Mouse (Mus musculus) ES-E14 (cell line): Measurements from ENCODE around the gene Ppp2r5c. TPM values are rescaled to one million over a fixed set of nuclear protein-coding genes. Genes with fewer than 3 reads are reported as not detected.

ENCODE experiments used
- DNase-seq: peaks from one replicate; pipeline ENCODE4 v3.0.0-alpha.2; 2013; ENCODE audit warnings: low read depth, low spot score
- H3K27ac ChIP-seq: 2 replicates; pipeline ENCODE4 v1.5.1; 2012; ENCODE audit warnings: low read depth, mild to moderate bottlenecking, low read length, moderate library complexity, mixed read lengths; ENCODE audit not compliant: poor library complexity, insufficient read depth, severe bottlenecking
- H3K36me3 ChIP-seq: 2 replicates; pipeline ENCODE4 v1.6.1; 2012; ENCODE audit warnings: mild to moderate bottlenecking, low read length, moderate library complexity, mixed read lengths; ENCODE audit not compliant: control insufficient read depth, poor library complexity, insufficient read depth, severe bottlenecking
- H3K4me1 ChIP-seq, 2 experiments: fragments of 150-350 bp in 1 of 2; sonication (generic) in 1 of 2; 2 replicates each; pipeline ENCODE4 v1.6.1; 2012; ENCODE audit warnings: low read length in 2 of 2, mild to moderate bottlenecking in 1 of 2, mixed read lengths in 1 of 2; ENCODE audit not compliant: control insufficient read depth in 2 of 2, insufficient read depth in 2 of 2, poor library complexity in 1 of 2
- H3K4me3 ChIP-seq, 2 experiments: fragments of 150-350 bp in 1 of 2; sonication (generic) in 1 of 2; 2 replicates each; pipeline ENCODE4 v1.5.1; 2012; ENCODE audit warnings: low read length in 2 of 2, low read depth in 1 of 2, mild to moderate bottlenecking in 1 of 2, mixed read lengths in 1 of 2; ENCODE audit not compliant: insufficient read depth in 1 of 2, poor library complexity in 1 of 2, severe bottlenecking in 1 of 2
- H3K9ac ChIP-seq: 2 replicates; pipeline ENCODE4 v1.6.1; 2012; ENCODE audit warnings: low read depth, mild to moderate bottlenecking, low read length, mixed read lengths; ENCODE audit not compliant: poor library complexity, insufficient read depth, severe bottlenecking
- H3K9me3 ChIP-seq: fragments of 150-350 bp; sonication (generic); 2 replicates; pipeline ENCODE4 v1.6.1; 2012; ENCODE audit warnings: low read depth, mild to moderate bottlenecking, low read length; ENCODE audit not compliant: control insufficient read depth, insufficient read depth
- CHD2 ChIP-seq: IDR thresholded peaks from 2 replicates; pipeline ENCODE4 v1.6.1; 2014; ENCODE audit warnings: mild to moderate bottlenecking, low read depth, low read length, inconsistent platforms
- HCFC1 ChIP-seq: IDR thresholded peaks from 2 replicates; pipeline ENCODE4 v1.6.1; 2012; ENCODE audit warnings: low read length, inconsistent platforms, borderline replicate concordance; ENCODE audit not compliant: insufficient read depth
- MAFK ChIP-seq: IDR thresholded peaks from 2 replicates; pipeline ENCODE4 v1.6.1; 2014; ENCODE audit warnings: mild to moderate bottlenecking, low read depth, low read length, inconsistent platforms; ENCODE audit not compliant: insufficient read depth
- ZC3H11A ChIP-seq: IDR thresholded peaks from 2 replicates; pipeline ENCODE4 v1.6.1; 2012; ENCODE audit warnings: low read depth, mild to moderate bottlenecking, inconsistent platforms, low read length, borderline replicate concordance
- ZNF384 ChIP-seq: IDR thresholded peaks from 2 replicates; pipeline ENCODE4 v1.6.1; 2012; ENCODE audit warnings: low read depth, low read length, inconsistent platforms
- in situ Hi-C, 2 experiments: fragments of 600-800 bp; cut with MboI; formaldehyde crosslinking; loops; one replicate each; pipeline ENCODE4 v1.15.1; 2025; ENCODE audit warnings: low sequenced_read_pairs in 2 of 2, inconsistent platforms in 1 of 2; ENCODE audit not compliant: unreplicated experiment in 2 of 2
- total RNA-seq: library from RNA; depleted of rRNA; stranded (reverse); fragments of 300-350 nt; gene quantifications from 2 replicates; pipeline ENCODE4 v1.2.3, GENCODE M21; 2012

The Ppp2r5c gene
- total RNA-seq, 1 experiment, result 62.1 TPM

DNA sequence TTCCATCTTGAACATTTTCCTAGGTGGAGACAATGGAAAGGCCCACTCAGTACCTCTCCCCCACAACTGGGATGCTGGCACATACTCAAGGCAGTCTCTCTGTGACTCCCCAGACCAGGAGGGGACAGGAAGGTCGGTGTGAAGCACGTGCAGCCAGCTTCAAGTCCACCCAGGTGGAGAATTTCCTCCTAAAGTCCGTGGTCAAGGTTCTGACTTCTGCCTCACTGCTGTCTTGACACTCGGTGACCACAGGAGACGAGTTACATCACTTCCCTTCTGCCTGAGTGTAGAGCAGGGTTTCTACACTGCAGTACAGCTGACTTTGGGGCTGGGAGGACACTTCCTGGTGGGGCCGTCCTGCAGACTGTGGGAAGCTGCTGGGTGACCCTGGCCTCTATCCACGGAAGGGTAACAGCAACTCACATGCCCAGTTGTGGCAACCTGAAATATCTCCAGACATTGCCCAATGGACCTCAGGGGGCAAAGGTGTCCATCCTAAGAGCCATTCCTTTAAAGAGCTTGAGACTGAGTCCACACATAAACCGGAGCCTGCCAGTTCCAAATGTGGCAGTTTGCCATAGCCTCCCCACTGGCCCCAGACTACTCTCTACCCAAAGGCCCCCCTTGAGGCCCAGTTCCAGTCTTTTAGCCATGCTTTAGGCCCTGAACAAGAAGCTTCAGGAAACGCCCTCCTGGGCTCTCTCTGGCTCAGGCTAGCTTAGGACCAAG, 10.1 kb upstream of the Ppp2r5c start:
- TF ChIP-seq ZC3H11A (no peak), ZNF384 (no peak), HCFC1 (no peak), CHD2 (no peak), MAFK (no peak)
- in situ Hi-C loops, result loop anchor here in 1 of 2 experiments (25.0 kb wide), 1 partner anchor 400 kb away; the partner anchor contains the start of gene Mok
- no peaks in the 10 kb centered on the region for H3K36me3 ChIP-seq

DNA sequence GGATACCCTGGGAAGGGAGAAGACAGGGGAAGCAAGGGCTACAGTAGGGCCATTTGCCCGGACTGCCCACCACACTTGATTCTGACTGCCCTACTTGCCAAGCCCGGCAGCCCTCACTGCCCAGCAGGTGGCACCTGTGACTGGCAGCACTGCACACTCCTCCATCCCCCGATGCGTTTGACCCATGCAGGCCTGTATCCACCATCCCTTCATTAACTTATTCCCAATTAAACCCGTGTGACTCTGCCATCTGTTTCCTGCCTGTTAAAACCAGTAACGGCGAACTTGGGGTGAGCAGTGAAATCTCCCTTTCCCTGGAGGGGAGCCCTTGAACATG, 9.6 kb upstream of the Ppp2r5c start:
- Histone ChIP-seq H3K27ac (no peak overlapping the region), H3K36me3 (no peaks in the 10 kb centered on the region), H3K4me1 (peaks cover 0 to 3% of the 10 kb centered on the region in 2 experiments; a peak in 1 of 4 replicates), H3K4me3 (no peak overlapping the region), H3K9me3 (no peaks in the 10 kb centered on the region), H3K9ac (no peak overlapping the region)
- DNase-seq, result no peak
- in situ Hi-C loops, result loop anchor here in 1 of 2 experiments (25.0 kb wide), 1 partner anchor 400 kb away; the partner anchor contains the start of gene Mok
- TF ChIP-seq MAFK (no peak), HCFC1 (no peak), ZNF384 (no peak), CHD2 (no peak), ZC3H11A (no peak)

More for the DNA sequence above, 10.1 kb upstream of the Ppp2r5c start:
- Histone ChIP-seq H3K9ac (no peak overlapping the region), H3K27ac (no peak overlapping the region), H3K4me3 (no peak overlapping the region), H3K9me3 (no peaks in the 10 kb centered on the region), H3K4me1 (peaks cover 0 to 3% of the 10 kb centered on the region in 2 experiments; a peak in 1 of 4 replicates)
- DNase-seq, result no peak

DNA sequence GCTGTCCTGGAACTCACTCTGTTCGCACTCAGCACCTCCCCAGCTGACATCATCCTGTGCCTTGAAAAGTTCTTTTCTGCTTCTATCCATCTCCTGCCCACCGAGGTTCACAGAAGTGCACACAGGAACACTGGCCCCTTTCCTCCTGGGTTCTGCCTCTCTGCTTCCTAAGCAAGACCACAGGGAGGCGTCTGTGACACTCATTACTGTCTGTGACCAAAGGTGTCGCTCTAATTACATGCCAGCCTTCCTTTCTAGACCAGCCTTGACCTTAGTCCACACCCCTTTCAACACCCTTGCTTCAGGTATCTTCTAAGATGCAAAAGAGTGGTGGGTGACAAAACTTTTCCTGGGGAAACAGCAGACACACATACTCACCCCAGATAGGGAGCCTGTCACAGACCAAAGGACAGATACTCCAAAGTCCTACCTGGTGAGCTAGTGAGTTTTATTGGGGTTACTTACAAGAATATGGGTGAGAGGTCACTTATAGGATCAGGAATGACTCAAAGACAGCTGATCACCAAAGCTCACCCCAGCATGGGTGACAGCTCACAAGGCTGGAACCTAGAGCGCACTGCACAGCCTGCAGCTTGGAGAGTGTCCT, 8.4 kb upstream of the Ppp2r5c start:
- Histone ChIP-seq H3K9ac (no peak overlapping the region), H3K36me3 (no peaks in the 10 kb centered on the region), H3K27ac (no peak overlapping the region), H3K9me3 (no peaks in the 10 kb centered on the region), H3K4me1 (peaks cover 0 to 3% of the 10 kb centered on the region in 2 experiments; a peak in 1 of 4 replicates), H3K4me3 (no peak overlapping the region)
- in situ Hi-C loops, result loop anchor here in 1 of 2 experiments (25.0 kb wide), 1 partner anchor 399 kb away; the partner anchor contains the start of gene Mok
- TF ChIP-seq CHD2 (no peak), ZNF384 (0 out of 2 replicates have a peak, but pooled peaks have one; percentile 10)
- peak; percentile 53 for DNase-seq

DNA sequence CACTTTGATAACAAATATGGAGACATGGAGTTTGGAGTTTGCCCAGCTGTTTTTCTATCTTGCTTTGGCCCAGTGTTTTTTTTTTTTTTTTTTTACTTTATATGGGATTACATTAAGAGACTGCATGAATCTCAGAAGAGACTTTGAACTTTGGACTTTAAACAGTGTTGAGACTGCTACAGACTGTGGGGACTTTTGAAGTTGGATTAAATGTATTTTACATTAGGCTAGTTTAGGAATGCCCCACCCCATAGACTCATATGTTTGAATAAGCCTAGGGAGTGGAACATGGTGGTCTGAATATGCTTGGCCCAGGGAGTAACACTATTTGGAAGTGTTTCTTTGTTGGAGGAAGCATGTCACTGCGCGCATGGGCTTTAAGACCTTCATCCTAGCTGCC, 4.7 kb upstream of the Ppp2r5c start:
- no peak for DNase-seq
- H3K9ac ChIP-seq, result no peak overlapping the region
- H3K36me3 ChIP-seq, result no peaks in the 10 kb centered on the region
- in situ Hi-C loops, result loop anchor here in 1 of 2 experiments (25.0 kb wide), 1 partner anchor 395 kb away; the partner anchor contains the start of gene Mok
- H3K4me1 ChIP-seq, result no peaks in the 10 kb centered on the region
- no peak overlapping the region for H3K4me3 ChIP-seq
- H3K9me3 ChIP-seq, result no peaks in the 10 kb centered on the region
- H3K27ac ChIP-seq, result no peak overlapping the region
- TF ChIP-seq HCFC1, result no peak
- TF ChIP-seq CHD2, result no peak
- no peak for TF ChIP-seq ZNF384
- TF ChIP-seq MAFK, result no peak
- TF ChIP-seq ZC3H11A, result no peak
